Mouse (Mus musculus) forebrain, postnatal 0 days (tissue): Measurements from ENCODE around the gene Glod4. TPM values are rescaled to one million over a fixed set of nuclear protein-coding genes. Genes with fewer than 3 reads are reported as not detected.

ENCODE experiments used
- ATAC-seq: fragments of 200-750 bp; cut with Nextera tagmentation; 2 replicates; pipeline ENCODE4 v1.8.0; 2017; ENCODE audit warnings: mild to moderate bottlenecking, moderate library complexity
- DNase-seq: peaks from one replicate; pipeline ENCODE4 v3.0.0-alpha.2; 2015
- H3K27ac ChIP-seq: fragments of 300-500 bp; sonication (generic); 2 replicates; pipeline ENCODE4 v1.5.1; 2014; ENCODE audit warnings: low read depth, mild to moderate bottlenecking, antibody characterized with exemption, low read length, moderate library complexity, mixed read lengths
- H3K27me3 ChIP-seq: fragments of 300-500 bp; sonication (generic); 2 replicates; pipeline ENCODE4 v1.6.1; 2014; ENCODE audit warnings: mild to moderate bottlenecking, low read length, mixed read lengths; ENCODE audit not compliant: insufficient read depth
- H3K36me3 ChIP-seq: fragments of 300-500 bp; sonication (generic); 2 replicates; pipeline ENCODE4 v1.6.1; 2014; ENCODE audit warnings: mild to moderate bottlenecking, moderate library complexity; ENCODE audit not compliant: insufficient read depth
- H3K4me1 ChIP-seq: fragments of 300-500 bp; sonication (generic); 2 replicates; pipeline ENCODE4 v1.6.1; 2014; ENCODE audit warnings: antibody characterized with exemption; ENCODE audit not compliant: insufficient read depth
- H3K4me2 ChIP-seq: fragments of 300-500 bp; sonication (generic); 2 replicates; pipeline ENCODE4 v1.6.1; 2014; ENCODE audit warnings: low read depth, mild to moderate bottlenecking, moderate library complexity
- H3K4me3 ChIP-seq: fragments of 300-500 bp; sonication (generic); 2 replicates; pipeline ENCODE4 v1.5.1; 2014; ENCODE audit warnings: low read depth, low read length, mixed read lengths
- H3K9ac ChIP-seq: fragments of 300-500 bp; sonication (generic); 2 replicates; pipeline ENCODE4 v1.6.1; 2014; ENCODE audit warnings: mild to moderate bottlenecking
- H3K9me3 ChIP-seq: fragments of 300-500 bp; sonication (generic); 2 replicates; pipeline ENCODE4 v1.6.1; 2016; ENCODE audit warnings: low read length
- CTCF ChIP-seq: sonication (generic); IDR thresholded peaks from 2 replicates; pipeline ENCODE4 v1.5.1; 2016; ENCODE audit warnings: antibody characterized with exemption, control low read depth, low read depth
- WGBS: fragments of 180-500 bp; shearing (Covaris S2); extraction: QIAGEN DNeasy Blood & Tissue Kit; methylation state at CpG from one replicate; pipeline ENCODE4 v1.1.7; 2014; 5-methylcytosine and 5-hydroxymethylcytosine counted together
- polyA plus RNA-seq: library from polyadenylated mRNA; unstranded; fragments of >200 nt; fragmentation: Nextera tagmentation; extraction: Ambion mirVana; gene quantifications from 2 replicates; pipeline ENCODE4 v1.2.1, GENCODE M21; 2015
- total RNA-seq: library from RNA; depleted of rRNA; stranded (reverse); fragments of >200 nt; gene quantifications from 2 replicates; pipeline ENCODE4 v1.2.3, GENCODE M21; 2014

Gene Glod4
- total and polyA plus RNA-seq, 2 experiments from 2014 or later: 79.7 to 126 TPM

DNA sequence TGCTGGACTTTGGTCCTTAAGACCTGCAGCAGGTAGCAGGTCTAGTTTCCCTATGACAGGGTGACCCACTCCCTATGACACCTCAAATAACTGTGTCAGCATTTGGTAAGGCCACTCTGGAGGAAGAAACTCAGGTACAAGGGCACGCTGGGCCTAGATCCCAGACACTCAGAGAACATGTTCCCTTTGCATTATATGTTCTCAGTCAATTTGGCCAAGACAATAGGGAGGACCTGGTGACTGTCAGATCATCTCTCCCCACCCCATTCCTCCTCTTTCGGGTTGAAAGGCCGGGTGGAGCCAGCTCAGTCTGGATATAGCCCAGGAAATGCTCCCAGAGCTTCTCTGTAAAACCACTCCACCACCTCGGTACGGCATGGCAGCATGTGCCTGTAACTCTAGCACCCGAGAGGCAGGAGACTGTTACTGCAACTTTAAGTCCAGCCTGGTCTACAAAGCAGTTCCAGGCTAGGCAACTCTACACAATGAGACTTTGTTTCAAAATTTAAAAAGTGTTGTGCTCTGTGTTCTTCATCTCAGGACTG lies 25.1 kb upstream of the Glod4 start:
- no peak for TF ChIP-seq CTCF
- Histone ChIP-seq H3K9ac (no peak overlapping the region), H3K4me3 (no peak overlapping the region), H3K4me2 (no peak overlapping the region), H3K4me1 (no peaks in the 10 kb centered on the region), H3K27me3 (no peaks in the 10 kb centered on the region), H3K9me3 (no peaks in the 10 kb centered on the region), H3K27ac (no peak overlapping the region; the same call in 1 of the 2 replicates), H3K36me3 (no peaks in the 10 kb centered on the region)
- DNase-seq (no peak), ATAC-seq (no peak)
- WGBS: 38% methylated on average over 6 of the region's 6 CpGs

GRCm38 (mm10) chr11:76268001-76268459 lies 24.5 kb upstream of the Glod4 start:
- Histone ChIP-seq H3K9ac (no peak overlapping the region), H3K27ac (peak overlapping the region; percentile 6), H3K4me2 (no peak overlapping the region), H3K4me3 (no peak overlapping the region), H3K36me3 (no peaks in the 10 kb centered on the region), H3K9me3 (no peaks in the 10 kb centered on the region), H3K4me1 (no peaks in the 10 kb centered on the region), H3K27me3 (no peaks in the 10 kb centered on the region)
- TF ChIP-seq CTCF: no peak
- ATAC-seq: peak; percentile 87
- 12% methylated on average over 5 of the region's 5 CpGs for WGBS
- peak; percentile 42 for DNase-seq

- TF ChIP-seq CTCF: no peak
- no peak for DNase-seq
- 22% methylated on average over 7 of the region's 7 CpGs for WGBS
- Histone ChIP-seq H3K9me3 (no peaks in the 10 kb centered on the region), H3K4me3 (no peak overlapping the region), H3K4me1 (no peaks in the 10 kb centered on the region), H3K27me3 (no peaks in the 10 kb centered on the region), H3K9ac (no peak overlapping the region), H3K27ac (peak overlapping the region; percentile 6; the same call in 1 of the 2 replicates), H3K36me3 (no peaks in the 10 kb centered on the region), H3K4me2 (no peak overlapping the region)
- ATAC-seq: no peak
Observed at GRCm38 (mm10) chr11:76267550-76267949, 24.0 kb upstream of the Glod4 start.

DNA sequence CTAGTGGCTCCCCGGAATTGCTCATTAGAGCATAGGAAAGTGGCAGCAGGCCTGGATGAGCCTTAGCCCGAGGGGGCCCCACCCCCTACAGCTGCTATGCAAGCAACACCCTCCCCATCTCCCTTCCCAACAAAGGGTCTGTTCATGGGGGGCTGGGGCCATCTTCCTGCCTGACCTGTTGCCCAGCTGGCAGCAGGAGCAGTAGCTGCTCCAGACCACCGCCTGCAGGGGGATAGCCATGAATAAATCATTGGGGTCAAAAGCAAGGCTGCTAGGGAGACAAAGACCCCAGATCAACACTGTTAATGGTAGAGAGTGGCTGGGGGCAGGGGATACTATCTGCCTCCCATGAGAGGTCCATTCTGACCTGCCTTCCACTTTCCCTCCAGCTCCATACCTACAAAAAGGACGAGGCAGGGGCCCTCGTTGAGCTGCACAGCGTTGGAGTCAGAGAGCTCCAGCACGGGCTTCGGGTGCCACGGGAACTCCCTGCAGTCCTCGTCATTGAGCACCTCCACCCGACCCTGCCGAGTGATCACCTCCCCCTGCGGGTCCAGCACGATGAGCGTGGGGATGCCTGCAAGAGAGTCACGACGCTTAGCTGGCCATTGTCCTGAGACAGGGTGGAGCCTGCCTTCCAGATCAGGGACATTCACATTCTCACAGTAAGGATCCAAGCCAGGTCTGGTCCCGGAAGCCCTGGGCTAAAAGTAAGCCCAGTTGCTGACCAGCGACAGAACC lies 19.3 kb upstream of the Glod4 start:
- no peaks in the 10 kb centered on the region for H3K4me1 ChIP-seq

GRCm38 (mm10) chr11:76261224-76261623 lies 17.7 kb upstream of the Glod4 start:
- no peak overlapping the region for H3K9ac ChIP-seq
- H3K4me3 ChIP-seq: no peak overlapping the region
- no peak overlapping the region for H3K27ac ChIP-seq
- no peaks in the 10 kb centered on the region for H3K9me3 ChIP-seq
- no peak overlapping the region for H3K4me2 ChIP-seq
- DNase-seq (no peak), ATAC-seq (no peak)
- H3K27me3 ChIP-seq: no peaks in the 10 kb centered on the region
- 69% methylated on average over 12 of the region's 12 CpGs for WGBS
- no peak for TF ChIP-seq CTCF
- H3K4me1 ChIP-seq: no peaks in the 10 kb centered on the region
- no peaks in the 10 kb centered on the region for H3K36me3 ChIP-seq

More for the DNA sequence above, 19.3 kb upstream of the Glod4 start:
- TF ChIP-seq CTCF: no peak
- no peak overlapping the region for H3K27ac ChIP-seq
- DNase-seq: no peak
- H3K36me3 ChIP-seq: no peaks in the 10 kb centered on the region
- WGBS: 15% methylated on average over 19 of the region's 19 CpGs
- no peaks in the 10 kb centered on the region for H3K27me3 ChIP-seq
- no peaks in the 10 kb centered on the region for H3K9me3 ChIP-seq
- H3K9ac ChIP-seq: no peak overlapping the region
- no peak overlapping the region for H3K4me3 ChIP-seq
- no peak for ATAC-seq
- no peak overlapping the region for H3K4me2 ChIP-seq

DNA sequence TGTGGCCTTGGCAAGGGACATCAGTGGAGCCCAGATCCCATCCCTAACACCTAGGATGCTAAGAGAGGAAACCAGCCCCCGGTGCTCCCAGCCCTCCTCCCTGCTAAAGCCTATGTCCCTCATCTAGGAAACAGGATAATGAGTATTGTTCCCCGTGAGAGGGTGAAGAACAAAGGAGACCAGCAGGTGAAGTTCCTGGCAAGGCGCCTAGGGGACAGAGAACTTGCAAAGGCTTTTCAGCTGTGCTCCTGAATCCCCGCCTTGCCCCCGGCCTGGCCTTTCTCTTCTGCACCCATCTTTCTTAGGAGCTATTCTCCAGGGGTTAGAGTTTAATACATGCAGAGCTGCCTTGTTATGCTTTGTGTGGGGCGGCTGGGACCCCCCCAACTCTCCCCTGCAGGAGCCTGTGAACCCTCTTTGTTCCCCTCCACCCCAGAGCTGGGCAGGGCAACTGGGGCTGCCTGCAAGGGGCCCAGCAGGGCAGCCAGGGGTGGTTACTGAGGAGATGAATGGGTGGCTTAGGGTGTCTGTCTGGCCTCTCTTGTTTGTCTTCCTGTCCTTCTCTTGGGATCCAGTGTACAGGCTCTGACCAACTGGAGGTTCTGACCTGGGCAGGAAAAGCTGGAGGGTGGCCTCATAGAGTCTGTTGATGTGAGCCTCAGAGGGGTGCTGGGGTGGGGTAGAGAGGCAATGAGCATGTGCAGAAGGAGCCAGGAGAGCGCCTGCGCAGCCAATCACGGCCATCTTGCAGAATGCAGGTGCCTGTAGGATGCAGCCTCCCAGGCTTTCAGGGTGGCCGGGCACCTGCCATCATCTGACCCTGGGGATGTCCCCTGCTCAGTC lies 16.9 kb upstream of the Glod4 start:
- H3K9ac ChIP-seq: no peak overlapping the region
- ATAC-seq: peak; percentile 50; the same call in 1 of the 2 replicates

DNA sequence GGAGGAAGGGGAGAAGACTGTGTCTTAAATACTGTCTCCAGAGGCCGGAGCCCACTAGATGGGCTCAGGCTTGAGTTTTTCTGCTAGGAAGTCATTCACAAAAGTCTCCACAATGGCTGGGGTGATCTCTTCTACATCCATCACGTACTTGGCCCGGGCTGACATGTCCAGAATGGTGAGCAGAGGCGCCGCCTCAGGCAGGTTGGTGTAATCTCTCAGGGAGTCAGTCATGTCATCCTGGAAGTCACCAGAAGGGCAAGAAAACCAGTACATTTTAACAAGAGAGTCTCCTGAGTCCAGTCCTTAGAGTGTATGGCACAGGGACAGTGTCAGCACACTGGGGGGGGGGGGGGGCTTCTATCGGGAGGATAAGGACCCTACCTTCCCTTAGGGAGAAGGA lies 15.0 kb upstream of the Glod4 start:
- DNase-seq: no peak
- TF ChIP-seq CTCF: no peak

More for the DNA sequence above, 16.9 kb upstream of the Glod4 start:
- no peak overlapping the region for H3K4me3 ChIP-seq
- H3K4me2 ChIP-seq: no peak overlapping the region
- H3K27ac ChIP-seq: no peak overlapping the region
- H3K9me3 ChIP-seq: no peaks in the 10 kb centered on the region
- TF ChIP-seq CTCF: no peak
- H3K4me1 ChIP-seq: no peaks in the 10 kb centered on the region
- no peaks in the 10 kb centered on the region for H3K36me3 ChIP-seq
- WGBS: 37% methylated on average over 10 of the region's 10 CpGs
- DNase-seq: no peak
- no peaks in the 10 kb centered on the region for H3K27me3 ChIP-seq

More for the DNA sequence above, 15.0 kb upstream of the Glod4 start:
- H3K27ac ChIP-seq: no peak overlapping the region
- no peak overlapping the region for H3K4me3 ChIP-seq
- H3K9me3 ChIP-seq: no peaks in the 10 kb centered on the region
- WGBS: 85% methylated on average over 6 of the region's 6 CpGs
- H3K27me3 ChIP-seq: no peaks in the 10 kb centered on the region
- no peak for ATAC-seq
- no peak overlapping the region for H3K4me2 ChIP-seq
- no peaks in the 10 kb centered on the region for H3K4me1 ChIP-seq
- no peaks in the 10 kb centered on the region for H3K36me3 ChIP-seq
- H3K9ac ChIP-seq: no peak overlapping the region
